Mouse (Mus musculus) mouse trophoblast stem cell (cell line): ENCODE data around the gene Tmem30c.
"Not testable (repeated sequence)": the region's sequence is repeated elsewhere in the genome, so short reads cannot be mapped to it uniquely, and the experiment has no call there.

Experiments
- in situ Hi-C, 2 experiments: fragments of 300-500 bp; cut with MseI, MboI; formaldehyde crosslinking; loops; 2 replicates in 1 of 2; 3 replicates in 1 of 2; pipeline ENCODE4 v1.15.1; 2025

The Tmem30c gene

GRCm38 (mm10) chr16:57235871-57236510 lies 56.7 kb downstream of the Tmem30c start:
- in situ Hi-C loops = no loop called here

- in situ Hi-C loops = not testable (repeated sequence)
These were observed 60.7 kb downstream of the Tmem30c start for GRCm38 (mm10) chr16:57231937-57232310.

GRCm38 (mm10) chr16:57231089-57231936 lies 61.4 kb downstream of the Tmem30c start, which contains the start of gene Tbc1d23:
Gene Tbc1d23, minus strand, starts transcription at chr16:57231504.
- in situ Hi-C loops = no loop called here

GRCm38 (mm10) chr16:57226444-57226843 lies 66.2 kb downstream of the Tmem30c start:
- in situ Hi-C loops = no loop called here

GRCm38 (mm10) chr16:57220361-57220760 lies 72.3 kb downstream of the Tmem30c start:
- in situ Hi-C loops = no loop called here
